Mouse (Mus musculus): ENCODE results near the gene Robo3. TPM values are rescaled to one million over a fixed set of nuclear protein-coding genes. Genes with fewer than 3 reads are reported as not detected.

The Robo3 gene
- polyA plus RNA-seq, 1 experiment from 2014 or later, result not detected

DNA sequence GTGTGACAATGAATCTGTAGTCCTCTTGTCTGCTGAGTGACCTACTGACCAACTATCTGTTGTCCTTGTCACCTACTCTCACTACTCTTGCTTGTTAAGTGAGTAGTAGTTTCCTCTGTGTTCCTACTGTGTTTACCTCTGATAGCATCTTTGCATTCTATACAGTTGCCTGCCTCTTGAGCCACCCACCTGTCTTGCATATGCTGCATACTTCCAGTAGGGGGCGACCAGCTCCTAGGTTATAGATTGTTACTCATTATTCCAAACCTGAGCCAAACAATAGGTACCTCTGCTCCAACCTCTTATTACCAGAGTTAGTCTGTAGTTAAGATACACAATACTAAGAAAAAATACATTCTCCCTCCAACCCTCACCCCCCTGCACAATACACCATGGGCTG, 26.7 kb downstream of the Robo3 start:
- 0% methylated on average over 1 of the region's 1 CpGs for WGBS (ENCODE audit: missing documents)
- no peak overlapping the region for H3K27ac ChIP-seq
- no peaks in the 10 kb centered on the region for H3K36me3 ChIP-seq (ENCODE audit: inconsistent target)
- no peaks in the 10 kb centered on the region for H3K79me2 ChIP-seq (ENCODE audit: inconsistent target)
- no peak overlapping the region for H3K4me3 ChIP-seq (ENCODE audit: inconsistent target)

DNA sequence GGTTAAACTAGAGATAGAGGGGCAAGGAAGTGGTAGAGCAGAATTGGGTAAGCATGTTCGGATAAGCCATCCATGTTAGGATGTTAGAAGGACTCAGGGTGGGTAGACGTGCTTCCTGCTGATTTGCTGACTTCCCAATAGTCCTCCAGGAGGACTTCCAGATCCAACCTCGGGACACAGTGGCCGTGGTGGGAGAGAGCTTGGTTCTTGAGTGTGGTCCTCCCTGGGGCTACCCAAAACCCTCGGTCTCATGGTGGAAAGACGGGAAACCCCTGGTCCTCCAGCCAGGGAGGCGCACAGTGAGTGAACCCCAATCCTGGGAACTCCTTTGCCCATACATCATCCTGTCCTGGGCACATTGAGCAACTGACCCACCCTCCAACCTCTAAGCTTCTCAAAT, 30.0 kb downstream of the Robo3 start:
- WGBS (ENCODE audit: missing documents), result 77% methylated on average over 7 of the region's 7 CpGs
- H3K4me3 ChIP-seq (ENCODE audit: inconsistent target), result no peak overlapping the region
- no peaks in the 10 kb centered on the region for H3K36me3 ChIP-seq (ENCODE audit: inconsistent target)
- no peaks in the 10 kb centered on the region for H3K79me2 ChIP-seq (ENCODE audit: inconsistent target)
- H3K27ac ChIP-seq, result no peak overlapping the region

DNA sequence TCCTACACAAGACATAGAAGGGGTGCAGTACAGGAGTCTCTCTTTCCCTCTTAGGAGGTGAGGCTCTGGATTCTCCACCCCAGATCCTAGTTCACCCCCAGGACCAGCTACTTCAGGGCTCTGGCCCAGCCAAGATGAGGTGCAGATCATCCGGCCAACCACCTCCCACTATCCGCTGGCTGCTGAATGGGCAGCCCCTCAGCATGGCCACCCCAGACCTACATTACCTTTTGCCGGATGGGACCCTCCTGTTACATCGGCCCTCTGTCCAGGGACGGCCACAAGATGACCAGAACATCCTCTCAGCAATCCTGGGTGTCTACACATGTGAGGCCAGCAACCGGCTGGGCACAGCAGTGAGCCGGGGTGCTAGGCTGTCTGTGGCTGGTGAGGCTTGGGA, 30.5 kb downstream of the Robo3 start:
- Histone ChIP-seq H3K4me3 (ENCODE audit: inconsistent target) (no peak overlapping the region), H3K79me2 (ENCODE audit: inconsistent target) (no peaks in the 10 kb centered on the region), H3K27ac (no peak overlapping the region), H3K36me3 (ENCODE audit: inconsistent target) (no peaks in the 10 kb centered on the region)
- 55% methylated on average over 7 of the region's 7 CpGs for WGBS (ENCODE audit: missing documents)

DNA sequence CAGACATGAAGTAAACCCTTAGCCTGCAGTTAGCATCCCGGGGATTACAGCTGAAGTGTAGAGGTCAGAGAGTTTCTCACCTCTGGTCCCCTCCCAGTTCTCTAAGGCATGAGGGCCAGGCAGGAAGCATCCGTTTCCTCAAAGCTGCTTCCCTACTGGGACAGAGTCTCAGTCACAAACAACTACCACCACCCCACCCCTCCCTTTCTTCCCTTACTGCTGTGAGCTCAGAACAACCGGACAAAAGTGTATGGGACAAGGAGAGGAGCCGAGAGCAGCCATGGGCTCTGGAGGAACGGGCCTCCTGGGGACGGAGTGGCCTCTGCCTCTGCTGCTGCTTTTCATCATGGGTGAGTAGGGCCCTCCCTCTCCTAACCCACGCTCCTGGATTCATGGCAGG, 31.2 kb downstream of the Robo3 start, which contains the start of gene Robo4:
Gene Robo4 (plus strand): TSS at position 96 of the 400 bp plus-strand sequence.
- Histone ChIP-seq H3K4me3 (ENCODE audit: inconsistent target) (no peak within 1 kb of the TSS), H3K27ac (no peak within 1 kb of the TSS), H3K36me3 (ENCODE audit: inconsistent target) (no peaks in the 10 kb centered on the region), H3K79me2 (ENCODE audit: inconsistent target) (no peaks in the 10 kb centered on the region)
- 4% methylated on average over 7 of the region's 7 CpGs for WGBS (ENCODE audit: missing documents)

DNA sequence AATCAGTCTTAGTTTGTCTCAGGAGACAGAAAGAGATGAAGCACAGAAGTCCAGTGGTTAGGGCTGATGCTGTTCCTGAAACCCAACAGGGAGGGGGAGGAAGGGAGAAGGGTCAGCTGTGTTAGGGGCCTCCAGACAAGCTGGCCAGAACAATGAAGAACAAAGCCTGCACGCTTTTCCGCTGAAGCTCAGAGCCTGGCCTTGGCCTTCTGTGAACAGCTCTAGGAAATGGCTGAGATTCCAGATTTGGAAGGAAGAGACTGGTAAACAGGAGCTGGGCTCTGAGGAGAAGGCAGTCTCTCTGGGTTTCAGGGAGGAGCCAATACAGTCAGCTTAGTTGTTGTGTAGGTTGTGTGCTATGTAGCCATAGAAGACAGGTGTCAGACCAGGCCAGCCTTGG, 32.5 kb downstream of the Robo3 start:
- 100% methylated on average over 2 of the region's 2 CpGs for WGBS (ENCODE audit: missing documents)
- H3K27ac ChIP-seq, result no peak overlapping the region

DNA sequence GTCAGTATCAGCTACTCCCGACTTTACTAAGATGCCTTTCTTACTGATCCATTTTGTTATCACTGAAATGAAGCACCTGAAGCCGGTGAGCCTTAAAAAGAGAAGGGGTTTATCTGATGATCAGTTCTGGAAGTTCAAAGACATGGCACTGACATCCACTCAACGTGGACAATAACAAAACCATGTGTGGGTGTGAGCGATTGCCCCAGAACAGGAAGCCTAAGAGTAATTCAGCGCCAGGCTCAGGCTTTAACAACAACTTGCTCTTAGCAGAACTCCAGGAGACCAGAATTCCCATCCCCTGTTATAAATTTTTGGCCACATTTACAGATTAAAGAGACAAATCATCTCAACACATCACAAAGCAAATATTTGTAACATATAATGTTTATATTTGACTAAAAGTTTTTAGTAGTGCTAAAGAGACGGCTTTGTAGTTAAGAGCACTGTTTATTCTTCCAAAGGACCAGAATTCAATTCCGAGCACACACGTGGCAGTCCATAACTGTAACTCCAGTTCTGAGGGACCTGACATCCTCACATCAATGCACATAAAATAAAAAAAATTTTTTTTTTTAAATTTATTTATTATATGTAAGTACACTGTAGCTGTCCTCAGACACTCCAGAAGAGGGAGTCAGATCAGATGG, 39.4 kb downstream of the Robo3 start:
- no peak overlapping the region for H3K4me3 ChIP-seq (ENCODE audit: inconsistent target)
- H3K79me2 ChIP-seq (ENCODE audit: inconsistent target), result no peaks in the 10 kb centered on the region
- no peak overlapping the region for H3K27ac ChIP-seq
- no peaks in the 10 kb centered on the region for H3K36me3 ChIP-seq (ENCODE audit: inconsistent target)
- 82% methylated on average over 8 of the region's 8 CpGs for WGBS (ENCODE audit: missing documents)

More for the DNA sequence above, 32.5 kb downstream of the Robo3 start:
- H3K36me3 ChIP-seq (ENCODE audit: inconsistent target), result no peaks in the 10 kb centered on the region
- no peaks in the 10 kb centered on the region for H3K79me2 ChIP-seq (ENCODE audit: inconsistent target)
- H3K4me3 ChIP-seq (ENCODE audit: inconsistent target), result no peak overlapping the region

DNA sequence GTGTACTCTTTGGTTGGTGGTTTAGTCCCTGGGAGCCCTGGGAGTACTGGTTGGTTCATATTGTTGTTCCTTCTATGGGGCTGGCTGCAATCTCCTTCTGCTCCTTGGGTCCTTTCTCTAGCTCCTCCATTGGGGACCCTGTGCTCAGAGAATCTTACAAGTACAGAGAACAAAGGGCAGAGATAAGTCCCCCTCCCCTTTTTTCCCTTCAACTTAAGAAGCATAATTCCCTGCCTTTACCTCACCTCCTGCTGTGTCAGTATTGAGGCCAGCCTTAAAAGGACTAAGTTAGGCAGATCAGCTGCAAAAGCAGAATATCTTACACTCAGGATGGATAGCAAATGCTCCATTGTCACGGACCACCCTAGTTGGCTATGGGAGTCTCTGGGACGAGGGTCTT, 41.0 kb downstream of the Robo3 start:
- no peaks in the 10 kb centered on the region for H3K79me2 ChIP-seq (ENCODE audit: inconsistent target)
- 93% methylated on average over 2 of the region's 2 CpGs for WGBS (ENCODE audit: missing documents)

DNA sequence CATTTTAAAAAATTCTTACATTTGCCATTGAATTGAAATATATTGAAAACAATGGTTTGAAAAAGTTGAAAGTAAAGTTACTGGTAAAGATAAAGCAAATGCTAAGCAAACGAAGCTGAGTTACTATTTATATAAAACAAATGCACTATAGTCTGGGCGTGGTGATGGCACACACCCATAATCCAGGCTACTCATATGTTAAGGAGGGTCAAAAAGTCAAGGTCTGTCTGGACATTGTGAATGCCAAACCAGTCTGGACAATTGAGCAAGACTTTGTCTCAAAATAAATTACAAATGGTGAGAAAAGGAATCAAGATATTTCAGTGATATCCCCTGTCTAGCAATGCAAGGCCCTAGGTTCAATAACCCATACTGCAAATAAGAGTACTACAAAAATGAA, 42.2 kb downstream of the Robo3 start:
- H3K36me3 ChIP-seq (ENCODE audit: inconsistent target), result no peaks in the 10 kb centered on the region
- H3K27ac ChIP-seq, result no peak overlapping the region
- WGBS (ENCODE audit: missing documents), result 88% methylated on average over 2 of the region's 2 CpGs
- H3K79me2 ChIP-seq (ENCODE audit: inconsistent target), result no peaks in the 10 kb centered on the region
- H3K4me3 ChIP-seq (ENCODE audit: inconsistent target), result no peak overlapping the region

More for the DNA sequence above, 41.0 kb downstream of the Robo3 start:
- Histone ChIP-seq H3K27ac (no peak overlapping the region), H3K36me3 (ENCODE audit: inconsistent target) (no peaks in the 10 kb centered on the region), H3K4me3 (ENCODE audit: inconsistent target) (no peak overlapping the region)

DNA sequence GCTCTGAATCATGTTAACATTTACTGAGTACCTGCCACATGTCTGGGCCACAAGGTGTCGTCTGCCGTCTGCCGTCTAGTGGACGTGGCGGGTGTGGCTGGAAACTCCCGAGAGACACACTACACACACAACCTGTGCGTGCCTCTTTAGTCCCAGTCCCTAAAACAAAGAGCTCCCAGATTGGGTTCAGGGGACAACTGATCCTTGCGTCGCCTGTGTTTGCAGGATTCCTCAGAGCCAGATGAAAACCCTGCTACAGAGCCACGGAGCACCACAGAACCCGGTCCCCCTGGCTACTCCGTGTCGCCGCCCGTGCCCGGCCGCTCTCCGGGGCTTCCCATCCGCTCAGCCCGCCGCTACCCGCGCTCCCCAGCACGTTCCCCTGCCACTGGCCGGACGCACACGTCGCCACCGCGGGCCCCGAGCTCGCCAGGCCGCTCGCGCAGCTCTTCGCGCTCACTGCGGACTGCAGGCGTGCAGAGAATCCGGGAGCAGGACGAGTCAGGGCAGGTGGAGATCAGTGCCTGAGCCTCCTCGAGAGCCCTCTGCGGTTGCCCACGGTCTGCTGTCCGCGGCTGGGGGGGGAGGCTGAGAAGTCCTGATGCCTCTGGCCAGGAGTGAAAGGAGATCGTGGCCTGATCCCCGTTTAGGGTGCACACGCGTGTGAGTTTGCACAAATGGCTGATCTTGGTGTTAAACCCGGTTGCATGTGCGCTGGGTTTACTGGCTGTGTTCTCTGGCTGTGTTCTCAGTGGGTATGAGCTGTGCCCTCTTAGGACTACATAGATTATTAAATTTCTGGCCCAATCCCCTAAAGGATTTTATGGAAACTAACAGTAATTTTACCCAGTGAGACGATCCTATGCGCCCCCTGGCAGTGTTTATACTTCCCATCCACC, 48.5 kb downstream of the Robo3 start:
- WGBS (ENCODE audit: missing documents), result 7% methylated on average over 54 of the region's 54 CpGs
- Histone ChIP-seq H3K27ac (no peak overlapping the region), H3K79me2 (ENCODE audit: inconsistent target) (no peaks in the 10 kb centered on the region), H3K36me3 (ENCODE audit: inconsistent target) (no peaks in the 10 kb centered on the region), H3K4me3 (ENCODE audit: inconsistent target) (no peak overlapping the region)

DNA sequence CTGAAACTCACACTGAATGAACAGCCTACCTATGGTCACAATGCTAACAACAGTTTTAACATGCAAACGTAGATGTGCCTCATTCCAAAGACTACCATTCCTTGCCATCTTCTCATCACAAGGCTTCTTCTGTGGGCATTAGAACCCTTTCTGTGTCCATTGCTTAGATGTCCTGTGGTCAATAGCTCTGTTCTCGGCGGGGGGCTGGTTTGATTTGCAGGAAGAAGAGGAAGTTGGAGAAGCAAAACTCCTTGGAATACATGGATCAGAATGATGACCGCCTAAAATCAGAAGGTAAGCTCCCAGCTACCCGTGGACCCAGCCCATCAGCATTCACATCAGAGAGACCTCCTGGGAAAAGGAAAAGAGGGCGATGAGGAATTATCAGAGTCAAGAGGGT, 49.9 kb downstream of the Robo3 start:
- H3K27ac ChIP-seq, result no peak overlapping the region
- no peaks in the 10 kb centered on the region for H3K36me3 ChIP-seq (ENCODE audit: inconsistent target)
- no peaks in the 10 kb centered on the region for H3K79me2 ChIP-seq (ENCODE audit: inconsistent target)
- no peak overlapping the region for H3K4me3 ChIP-seq (ENCODE audit: inconsistent target)
- 93% methylated on average over 6 of the region's 6 CpGs for WGBS (ENCODE audit: missing documents)

DNA sequence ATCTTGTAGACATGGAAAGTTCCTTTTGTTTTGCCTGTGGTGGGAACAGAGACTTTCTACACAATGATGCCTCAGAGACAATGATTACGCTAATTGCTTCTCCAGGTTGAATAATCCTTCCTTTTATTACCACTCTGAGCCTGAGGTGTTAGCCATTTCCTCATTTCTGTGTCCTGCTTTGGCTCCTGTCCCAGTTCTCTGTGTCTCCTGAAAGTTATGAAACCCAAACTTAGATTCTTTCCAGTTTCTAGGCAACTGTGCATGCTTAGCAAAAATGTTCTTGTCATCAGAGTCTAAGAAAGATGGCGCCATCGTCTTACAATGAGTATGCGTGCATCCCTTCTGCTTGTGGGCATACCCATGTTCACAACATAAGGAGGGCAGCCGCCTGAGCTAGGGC, 57.3 kb downstream of the Robo3 start:
- Histone ChIP-seq H3K79me2 (ENCODE audit: inconsistent target) (no peaks in the 10 kb centered on the region), H3K27ac (no peak overlapping the region), H3K4me3 (ENCODE audit: inconsistent target) (no peak overlapping the region), H3K36me3 (ENCODE audit: inconsistent target) (no peaks in the 10 kb centered on the region)
- WGBS (ENCODE audit: missing documents), result 86% methylated on average over 5 of the region's 5 CpGs

DNA sequence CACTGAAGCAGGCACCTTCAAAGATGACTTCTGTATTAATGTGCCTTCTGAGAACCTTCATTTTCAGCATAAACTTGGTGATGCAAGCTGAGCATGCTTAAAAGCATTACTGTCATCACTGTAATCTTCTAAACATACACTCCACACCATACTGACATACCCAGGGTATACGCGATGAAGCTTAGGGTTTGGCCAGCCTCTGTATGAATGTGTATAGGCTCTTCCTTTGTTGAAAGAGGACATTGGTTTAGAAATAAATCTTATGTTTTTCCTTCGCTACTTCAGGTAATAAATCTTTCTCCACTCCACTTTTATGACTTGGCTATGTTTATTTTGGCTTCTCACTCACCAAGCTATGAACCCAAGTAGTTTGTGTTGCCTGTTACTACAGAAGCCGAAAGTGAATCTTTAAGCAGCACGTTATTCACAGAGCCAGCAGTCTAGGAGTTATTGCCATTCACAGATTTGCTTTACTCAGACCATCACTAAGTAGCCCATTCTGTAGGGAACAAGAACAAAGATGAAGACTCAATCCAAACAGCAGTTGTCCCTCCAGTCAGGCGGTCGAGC, 61.7 kb downstream of the Robo3 start:
- Histone ChIP-seq H3K36me3 (ENCODE audit: inconsistent target) (no peaks in the 10 kb centered on the region), H3K27ac (no peak overlapping the region), H3K4me3 (ENCODE audit: inconsistent target) (no peak overlapping the region), H3K79me2 (ENCODE audit: inconsistent target) (no peaks in the 10 kb centered on the region)
- 96% methylated on average over 7 of the region's 7 CpGs for WGBS (ENCODE audit: missing documents)

DNA sequence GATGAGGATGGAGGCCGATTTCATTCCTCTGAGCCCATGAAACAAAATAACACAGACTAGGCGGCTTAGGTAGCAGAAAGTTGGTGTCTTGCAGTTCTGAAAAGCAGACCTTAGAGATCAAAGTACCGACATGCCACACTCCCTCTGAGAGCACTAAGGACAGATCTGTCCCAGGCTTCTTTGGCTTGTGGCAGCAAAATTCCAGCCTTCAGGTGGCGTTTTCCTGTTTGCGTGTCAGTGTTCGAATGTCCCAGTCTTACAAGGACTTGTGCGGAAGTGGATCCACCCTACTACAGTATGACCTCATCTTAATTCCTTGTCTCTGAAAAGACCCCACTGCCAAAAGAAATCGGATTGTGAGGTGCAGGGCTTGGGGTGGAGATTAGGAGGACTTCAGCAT, 64.2 kb downstream of the Robo3 start:
- Histone ChIP-seq H3K36me3 (ENCODE audit: inconsistent target) (no peaks in the 10 kb centered on the region), H3K79me2 (ENCODE audit: inconsistent target) (no peaks in the 10 kb centered on the region), H3K4me3 (ENCODE audit: inconsistent target) (no peak overlapping the region), H3K27ac (no peak overlapping the region)
- WGBS (ENCODE audit: missing documents), result 92% methylated on average over 7 of the region's 8 CpGs

DNA sequence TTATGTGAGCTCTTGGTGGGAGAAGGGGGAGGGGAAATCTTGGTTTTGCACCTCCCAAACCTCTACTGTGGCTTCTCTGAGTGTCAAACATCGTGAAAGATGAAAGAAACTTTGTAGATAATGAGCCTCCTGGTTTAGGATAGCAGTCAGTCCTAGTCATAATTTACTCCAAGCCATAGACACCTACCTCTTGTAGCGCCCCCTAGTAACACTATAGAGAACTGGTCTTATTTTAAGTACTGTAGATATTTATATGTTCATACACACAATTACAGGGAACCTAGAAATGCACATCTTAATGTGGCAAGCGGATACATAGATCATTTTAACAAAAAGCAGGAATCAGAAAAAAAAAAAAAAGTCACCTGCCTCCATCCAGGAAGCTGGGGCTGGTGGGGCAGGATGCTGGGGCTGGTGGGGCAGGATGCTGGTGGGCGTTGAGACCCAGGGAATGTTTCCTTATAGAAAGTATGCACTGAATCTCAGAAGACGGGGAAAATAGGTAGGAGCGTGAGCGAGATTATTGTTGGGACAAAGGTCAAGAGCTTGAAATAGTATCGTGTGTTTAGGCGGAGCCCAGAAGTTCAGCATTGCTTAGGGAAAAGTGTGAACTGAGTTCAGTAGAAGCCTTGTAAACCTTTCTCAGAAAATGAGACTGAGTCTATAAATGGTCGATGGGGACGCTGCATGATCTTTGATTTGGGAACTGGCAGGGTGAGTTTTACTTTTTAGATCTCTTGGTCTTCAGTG, 64.8 kb downstream of the Robo3 start:
- 85% methylated on average over 11 of the region's 11 CpGs for WGBS (ENCODE audit: missing documents)
- no peaks in the 10 kb centered on the region for H3K36me3 ChIP-seq (ENCODE audit: inconsistent target)
- no peak overlapping the region for H3K4me3 ChIP-seq (ENCODE audit: inconsistent target)
- no peak overlapping the region for H3K27ac ChIP-seq
- no peaks in the 10 kb centered on the region for H3K79me2 ChIP-seq (ENCODE audit: inconsistent target)
